Mouse (Mus musculus) midbrain, embryonic 16.5 days (tissue): ENCODE measurements around the gene Bub1. TPM values are rescaled to one million over a fixed set of nuclear protein-coding genes. Genes with fewer than 3 reads are reported as not detected.

Source experiments
- ATAC-seq: fragments of 200-750 bp; cut with Nextera tagmentation; 2 replicates; pipeline ENCODE4 v1.8.0; 2017; ENCODE audit warnings: moderate TSS enrichment
- H3K27ac ChIP-seq: fragments of 300-500 bp; sonication (generic); 2 replicates; pipeline ENCODE4 v1.5.1; 2014; ENCODE audit warnings: mild to moderate bottlenecking, low read length, mixed read lengths
- H3K27me3 ChIP-seq: fragments of 300-500 bp; sonication (generic); 2 replicates; pipeline ENCODE4 v1.6.1; 2014; ENCODE audit warnings: low read depth, low read length, mixed read lengths; ENCODE audit not compliant: control insufficient read depth, insufficient read depth
- H3K36me3 ChIP-seq: fragments of 300-500 bp; sonication (generic); 2 replicates; pipeline ENCODE4 v1.6.1; 2014; ENCODE audit warnings: mild to moderate bottlenecking, low read length, moderate library complexity, mixed read lengths; ENCODE audit not compliant: control insufficient read depth, insufficient read depth
- H3K4me1 ChIP-seq: fragments of 300-500 bp; sonication (generic); 2 replicates; pipeline ENCODE4 v1.6.1; 2014; ENCODE audit warnings: mild to moderate bottlenecking, low read length, mixed read lengths; ENCODE audit not compliant: control insufficient read depth, insufficient read depth
- H3K4me2 ChIP-seq: fragments of 300-500 bp; sonication (generic); 2 replicates; pipeline ENCODE4 v1.6.1; 2014; ENCODE audit warnings: mild to moderate bottlenecking, low read length, mixed read lengths
- H3K4me3 ChIP-seq: fragments of 300-500 bp; sonication (generic); 2 replicates; pipeline ENCODE4 v1.5.1; 2014; ENCODE audit warnings: low read depth, mild to moderate bottlenecking, low read length, moderate library complexity, mixed read lengths
- H3K9ac ChIP-seq: fragments of 300-500 bp; sonication (generic); 2 replicates; pipeline ENCODE4 v1.6.1; 2014; ENCODE audit warnings: low read depth, low read length, mixed read lengths
- H3K9me3 ChIP-seq: fragments of 300-500 bp; sonication (generic); replicated peaks from 2 replicates; pipeline ENCODE4 v1.6.1; 2014; ENCODE audit warnings: mild to moderate bottlenecking, low read length, mixed read lengths; ENCODE audit not compliant: control insufficient read depth, poor library complexity, severe bottlenecking
- WGBS: fragments of 180-500 bp; shearing (Covaris S2); extraction: QIAGEN DNeasy Blood & Tissue Kit; methylation state at CpG from one replicate; pipeline ENCODE4 v1.1.7; 2014; 5-methylcytosine and 5-hydroxymethylcytosine counted together
- polyA plus RNA-seq: library from polyadenylated mRNA; unstranded; fragments of >200 nt; fragmentation: Nextera tagmentation; extraction: Ambion mirVana; gene quantifications from 2 replicates; pipeline ENCODE4 v1.2.1, GENCODE M21; 2015

Bub1 gene
- polyA plus RNA-seq, 1 experiment from 2014 or later: 4.3 TPM

GRCm38 (mm10) chr2:127841402-127841801, 9.7 kb upstream of the Bub1 start:
- WGBS: 86% methylated on average over 1 of the region's 1 CpGs
- no peaks in the 10 kb centered on the region for H3K4me1 ChIP-seq
- no peak overlapping the region for H3K27ac ChIP-seq
- H3K9ac ChIP-seq: no peak overlapping the region
- no peak for ATAC-seq
- peaks cover 16% of the 10 kb centered on the region for H3K27me3 ChIP-seq
- no peaks in the 10 kb centered on the region for H3K9me3 ChIP-seq
- H3K36me3 ChIP-seq: no peaks in the 10 kb centered on the region
- no peak overlapping the region for H3K4me2 ChIP-seq
- no peak overlapping the region for H3K4me3 ChIP-seq

GRCm38 (mm10) chr2:127839425-127839824, 7.8 kb upstream of the Bub1 start:
- 8% methylated on average over 11 of the region's 11 CpGs for WGBS
- no peaks in the 10 kb centered on the region for H3K9me3 ChIP-seq
- no peaks in the 10 kb centered on the region for H3K4me1 ChIP-seq
- H3K36me3 ChIP-seq: no peaks in the 10 kb centered on the region
- H3K27ac ChIP-seq: no peak overlapping the region
- H3K9ac ChIP-seq: no peak overlapping the region
- no peak overlapping the region for H3K4me2 ChIP-seq
- no peak for ATAC-seq
- H3K27me3 ChIP-seq: peaks cover 16% of the 10 kb centered on the region
- no peak overlapping the region for H3K4me3 ChIP-seq

- H3K9me3 ChIP-seq: no peaks in the 10 kb centered on the region
- WGBS: 78% methylated on average over 7 of the region's 7 CpGs
- ATAC-seq: no peak
- no peaks in the 10 kb centered on the region for H3K36me3 ChIP-seq
- H3K4me1 ChIP-seq: no peaks in the 10 kb centered on the region
- no peak within 1 kb of the TSS for H3K4me3 ChIP-seq
- no peak within 1 kb of the TSS for H3K27ac ChIP-seq
- H3K4me2 ChIP-seq: no peak within 1 kb of the TSS
- no peak within 1 kb of the TSS for H3K9ac ChIP-seq
- peaks cover 16% of the 10 kb centered on the region for H3K27me3 ChIP-seq
Measured at GRCm38 (mm10) chr2:127838576-127838975, 6.9 kb upstream of the Bub1 start, which contains the start of gene Acoxl. Gene Acoxl, plus strand, starts transcription at chr2:127838876.

GRCm38 (mm10) chr2:127832833-127833190, 1.1 kb upstream of the Bub1 start:
- Histone ChIP-seq H3K9ac (no peak overlapping the region), H3K4me1 (peaks cover 11% of the 10 kb centered on the region), H3K4me3 (no peak overlapping the region), H3K27me3 (no peaks in the 10 kb centered on the region), H3K36me3 (no peaks in the 10 kb centered on the region), H3K4me2 (no peak overlapping the region), H3K27ac (no peak overlapping the region), H3K9me3 (no peaks in the 10 kb centered on the region)
- 13% methylated on average over 2 of the region's 2 CpGs for WGBS
- no peak for ATAC-seq

- Histone ChIP-seq H3K9me3 (no peaks in the 10 kb centered on the region), H3K4me1 (peaks cover 11% of the 10 kb centered on the region), H3K4me2 (peak overlapping the region; percentile 85), H3K9ac (peak overlapping the region; percentile 62; the same call in 1 of the 2 replicates), H3K27me3 (no peaks in the 10 kb centered on the region), H3K4me3 (peak overlapping the region; percentile 58), H3K36me3 (no peaks in the 10 kb centered on the region), H3K27ac (peak overlapping the region; percentile 68)
- ATAC-seq: peak; percentile 63
- WGBS: 39% methylated on average over 11 of the region's 11 CpGs
Measured at GRCm38 (mm10) chr2:127832103-127832832, 603 bp upstream of the Bub1 start.

GRCm38 (mm10) chr2:127791919-127792603, 39.6 kb downstream of the Bub1 start, which contains the start of gene Mtln:
Gene Mtln, minus strand, starts transcription at chr2:127792488.
- H3K9me3 ChIP-seq: no peaks in the 10 kb centered on the region
- WGBS: 1% methylated on average over 37 of the region's 37 CpGs
- ATAC-seq: peak; percentile 97

GRCm38 (mm10) chr2:127789651-127790270, 41.9 kb downstream of the Bub1 start:
- H3K36me3 ChIP-seq: no peaks in the 10 kb centered on the region
- no peak overlapping the region for H3K9ac ChIP-seq
- H3K27ac ChIP-seq: no peak overlapping the region
- WGBS: 19% methylated on average over 9 of the region's 9 CpGs
- ATAC-seq: no peak
- H3K4me2 ChIP-seq: peak overlapping the region; percentile 78
- H3K4me3 ChIP-seq: no peak overlapping the region
- H3K9me3 ChIP-seq: no peaks in the 10 kb centered on the region
- H3K27me3 ChIP-seq: no peaks in the 10 kb centered on the region
- H3K4me1 ChIP-seq: peaks cover 23% of the 10 kb centered on the region

More at GRCm38 (mm10) chr2:127791919-127792603, 39.6 kb downstream of the Bub1 start, which contains the start of gene Mtln:
- H3K4me1 ChIP-seq: peaks cover 23% of the 10 kb centered on the region
- H3K4me2 ChIP-seq: peak within 1 kb of the TSS; percentile 79
- peak within 1 kb of the TSS; percentile 93 for H3K27ac ChIP-seq
- H3K9ac ChIP-seq: peak within 1 kb of the TSS; percentile 82
- peak within 1 kb of the TSS; percentile 83 for H3K4me3 ChIP-seq
- no peaks in the 10 kb centered on the region for H3K36me3 ChIP-seq
- H3K27me3 ChIP-seq: no peaks in the 10 kb centered on the region

GRCm38 (mm10) chr2:127789138-127789537, 42.5 kb downstream of the Bub1 start:
- peak overlapping the region; percentile 65; the same call in 1 of the 2 replicates for H3K27ac ChIP-seq
- peak overlapping the region; percentile 74 for H3K4me3 ChIP-seq
- peak overlapping the region; percentile 78 for H3K9ac ChIP-seq
- 3% methylated on average over 11 of the region's 11 CpGs for WGBS
- no peaks in the 10 kb centered on the region for H3K36me3 ChIP-seq
- H3K9me3 ChIP-seq: no peaks in the 10 kb centered on the region
- no peaks in the 10 kb centered on the region for H3K27me3 ChIP-seq
- H3K4me1 ChIP-seq: peaks cover 23% of the 10 kb centered on the region
- peak overlapping the region; percentile 78 for H3K4me2 ChIP-seq
- no peak; the same call in 1 of the 2 replicates for ATAC-seq
